Mouse (Mus musculus) Muller cell, postnatal 12 days (primary cell): ENCODE data around the gene Dock4.
A peak's percentile ranks its signal among the peaks of the same experiment; 100 is the strongest.
"Not testable (repeated sequence)": the region's sequence is repeated elsewhere in the genome, so short reads cannot be mapped to it uniquely, and the experiment has no call there.

Experiments used
- DNase-seq: peaks from one replicate; pipeline ENCODE4 v3.0.0-alpha.2; 2015; ENCODE audit errors: inconsistent ontology term

The Dock4 gene

GRCm38 (mm10) chr12:40824251-40824650 lies 378.5 kb downstream of the Dock4 start:
- no peak for DNase-seq

GRCm38 (mm10) chr12:40825935-40826460 lies 380.2 kb downstream of the Dock4 start:
- no peak for DNase-seq

- no peak for DNase-seq
Observed at GRCm38 (mm10) chr12:40826491-40826890, 380.7 kb downstream of the Dock4 start.

GRCm38 (mm10) chr12:40828025-40828424 lies 382.3 kb downstream of the Dock4 start:
- no peak for DNase-seq

GRCm38 (mm10) chr12:40829269-40829668 lies 383.5 kb downstream of the Dock4 start:
- no peak for DNase-seq

GRCm38 (mm10) chr12:40832157-40832556 lies 386.4 kb downstream of the Dock4 start:
- DNase-seq = no peak

GRCm38 (mm10) chr12:40836924-40837323 lies 391.2 kb downstream of the Dock4 start:
- peak; percentile 20 for DNase-seq

- peak; percentile 85 for DNase-seq
Observed at GRCm38 (mm10) chr12:40837597-40838337, 392.0 kb downstream of the Dock4 start.

- no peak for DNase-seq
Observed at GRCm38 (mm10) chr12:40838338-40838695, 392.6 kb downstream of the Dock4 start.

GRCm38 (mm10) chr12:40838940-40839339 lies 393.2 kb downstream of the Dock4 start:
- no peak for DNase-seq

GRCm38 (mm10) chr12:40839817-40840216 lies 394.1 kb downstream of the Dock4 start:
- no peak for DNase-seq

- DNase-seq = peak; percentile 31
Observed at GRCm38 (mm10) chr12:40842251-40842988, 396.7 kb downstream of the Dock4 start.

- DNase-seq = no peak
Observed at GRCm38 (mm10) chr12:40842991-40843390, 397.2 kb downstream of the Dock4 start.

GRCm38 (mm10) chr12:40843474-40844080 lies 397.8 kb downstream of the Dock4 start:
- no peak for DNase-seq

- DNase-seq = no peak
Observed at GRCm38 (mm10) chr12:40844324-40844723, 398.6 kb downstream of the Dock4 start.

GRCm38 (mm10) chr12:40854705-40855367 lies 409.1 kb downstream of the Dock4 start:
- DNase-seq = no peak

GRCm38 (mm10) chr12:40857466-40857865 lies 411.7 kb downstream of the Dock4 start:
- DNase-seq = no peak

- not testable (repeated sequence) for DNase-seq
Observed at GRCm38 (mm10) chr12:40858763-40859162, 413.0 kb downstream of the Dock4 start.

GRCm38 (mm10) chr12:40870387-40870786 lies 424.6 kb downstream of the Dock4 start:
- DNase-seq = no peak

- no peak for DNase-seq
Observed at GRCm38 (mm10) chr12:40872716-40873115, 427.0 kb downstream of the Dock4 start.

- DNase-seq = peak; percentile 71
Observed at GRCm38 (mm10) chr12:40873267-40873666, 427.5 kb downstream of the Dock4 start.

- no peak for DNase-seq
Observed at GRCm38 (mm10) chr12:40884976-40885375, 439.2 kb downstream of the Dock4 start.
